Mouse (Mus musculus) splenic B cell, adult 2 months (primary cell): ENCODE data around the gene Wdr83.
"Not testable (repeated sequence)": the region's sequence is repeated elsewhere in the genome, so short reads cannot be mapped to it uniquely, and the experiment has no call there.

Experiments
- DNase-seq: peaks from one replicate; pipeline ENCODE4 v3.0.0-alpha.2; 2011; ENCODE audit warnings: low read depth, low spot score
- H3K27me3 ChIP-seq: 2 replicates; pipeline ENCODE4 v1.6.1; 2012; ENCODE audit warnings: mild to moderate bottlenecking, low read length, moderate library complexity, mixed read lengths; ENCODE audit not compliant: control insufficient read depth, poor library complexity, insufficient read depth, severe bottlenecking
- H3K36me3 ChIP-seq: 2 replicates; pipeline ENCODE4 v1.6.1; 2012; ENCODE audit warnings: mild to moderate bottlenecking, low read length, moderate library complexity, mixed read lengths; ENCODE audit not compliant: control insufficient read depth, poor library complexity, insufficient read depth, severe bottlenecking

The Wdr83 gene

DNA sequence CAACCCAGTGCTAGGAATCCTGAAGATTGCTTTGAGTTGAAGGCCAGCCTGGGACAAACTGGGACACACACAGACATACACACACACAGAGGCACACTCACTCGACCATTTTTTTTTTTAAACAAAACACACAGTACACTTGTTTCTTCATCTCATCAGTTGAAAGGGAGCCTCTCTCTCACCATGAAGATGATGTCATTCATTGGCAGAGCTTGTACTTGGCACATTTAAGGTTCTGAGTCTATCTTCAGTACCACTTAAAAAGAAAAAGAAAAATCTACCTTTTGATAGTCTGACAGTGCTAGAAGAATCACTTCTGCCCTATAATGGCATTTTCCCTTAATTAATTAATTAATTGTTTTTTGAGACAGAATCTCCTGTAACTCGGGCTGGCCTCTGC lies 7.7 kb upstream of the Wdr83 start:
- Histone ChIP-seq H3K36me3 (peaks cover 7% of the 10 kb centered on the region), H3K27me3 (no peaks in the 10 kb centered on the region)
- DNase-seq = no peak

DNA sequence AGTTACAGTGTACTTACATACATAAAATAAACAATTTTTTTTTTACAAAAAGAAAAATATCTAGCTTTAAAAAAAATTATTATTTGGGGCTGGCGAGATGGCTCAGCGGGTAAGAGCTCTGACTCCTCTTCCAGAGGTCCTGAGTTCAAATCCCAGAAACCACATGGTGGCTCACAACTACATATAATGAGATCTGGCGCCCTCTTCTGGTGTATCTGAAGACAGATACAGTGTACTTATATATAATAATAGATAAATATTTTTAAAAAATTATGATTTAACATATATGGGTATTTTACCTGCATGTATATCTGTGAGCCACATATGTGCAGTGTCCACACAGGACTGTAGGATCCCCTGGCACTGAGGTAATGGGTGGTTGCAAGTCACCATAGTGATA lies 5.1 kb upstream of the Wdr83 start:
- DNase-seq = peak; percentile 68

GRCm38 (mm10) chr8:85084633-85085032 lies 3.5 kb upstream of the Wdr83 start:
- H3K36me3 ChIP-seq = peaks cover 2% of the 10 kb centered on the region
- DNase-seq = peak; percentile 72
- no peaks in the 10 kb centered on the region for H3K27me3 ChIP-seq

More for the DNA sequence above, 5.1 kb upstream of the Wdr83 start:
- Histone ChIP-seq H3K36me3 (peaks cover 3% of the 10 kb centered on the region), H3K27me3 (no peaks in the 10 kb centered on the region)

DNA sequence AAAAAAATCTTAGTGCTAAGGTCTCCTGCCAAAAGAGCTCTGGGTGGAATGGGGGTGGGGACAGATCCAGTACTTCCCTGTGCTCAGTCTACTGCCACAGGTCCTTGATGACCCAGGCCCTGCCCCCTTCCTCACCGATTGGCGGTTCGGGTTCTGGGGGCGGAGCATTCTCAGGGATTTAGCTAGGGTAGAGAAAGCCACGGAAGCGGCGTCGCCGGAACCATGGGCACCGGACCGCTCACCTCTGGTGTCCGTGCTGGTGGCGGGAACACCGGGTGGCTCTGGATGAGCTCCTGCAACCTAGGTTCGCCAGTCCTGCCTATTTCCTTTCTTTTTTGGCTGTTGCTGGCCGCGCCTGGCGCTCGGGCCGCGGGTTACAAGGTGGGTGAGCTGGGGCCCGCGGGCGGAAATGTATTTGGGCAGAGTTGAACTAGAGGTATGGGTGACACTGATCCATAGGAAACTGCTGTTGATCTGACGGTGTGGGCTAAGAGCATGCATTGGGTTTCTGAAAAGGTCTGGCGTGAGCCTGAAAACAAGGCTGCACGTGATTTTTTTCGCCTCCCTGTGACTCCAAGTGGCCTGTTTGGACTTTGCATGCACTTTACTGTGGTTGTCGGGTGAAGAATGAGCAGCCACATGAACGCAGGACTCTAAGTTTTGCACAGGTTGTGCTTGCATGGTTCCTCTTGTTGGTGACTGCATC lies 2.2 kb upstream of the Wdr83 start, which contains the start of gene Man2b1:
Gene Man2b1, plus strand, starts transcription at position 163 of the 706 bp plus-strand sequence.
- Histone ChIP-seq H3K27me3 (no peaks in the 10 kb centered on the region), H3K36me3 (peaks cover 2% of the 10 kb centered on the region)
- peak; percentile 89 for DNase-seq

GRCm38 (mm10) chr8:85082169-85082568 lies 1.1 kb upstream of the Wdr83 start:
- DNase-seq = peak; percentile 39
- not testable (repeated sequence) for H3K36me3 ChIP-seq, H3K27me3 ChIP-seq

- DNase-seq = peak; percentile 77
- no peaks in the 10 kb centered on the region for H3K27me3 ChIP-seq
- H3K36me3 ChIP-seq = no peaks in the 10 kb centered on the region; the same call in 1 of the 2 replicates
Observed at GRCm38 (mm10) chr8:85080532-85081215, 432 bp downstream of the Wdr83 start, which contains the start of gene Wdr83os. Gene Wdr83os, plus strand, starts transcription at chr8:85080740.

DNA sequence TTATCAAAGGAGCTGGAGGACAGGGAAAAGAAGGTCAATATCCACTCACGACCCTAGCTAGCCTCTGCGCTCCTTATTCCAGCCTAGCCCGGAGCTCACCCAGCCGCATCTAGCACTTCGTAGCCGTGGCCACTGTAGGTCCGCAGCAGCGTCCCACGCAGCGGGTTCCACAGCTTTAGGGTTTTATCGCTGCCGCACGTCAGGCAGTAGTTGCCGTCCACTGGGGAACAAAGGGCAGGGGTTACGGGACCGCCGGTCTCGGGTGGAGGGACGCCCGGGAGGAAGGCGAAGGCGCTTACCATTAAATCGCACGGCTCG lies 933 bp downstream of the Wdr83 start:
- H3K27me3 ChIP-seq = no peaks in the 10 kb centered on the region
- no peaks in the 10 kb centered on the region; the same call in 1 of the 2 replicates for H3K36me3 ChIP-seq
- DNase-seq = no peak

- DNase-seq = peak; percentile 90
- Histone ChIP-seq H3K27me3 (no peaks in the 10 kb centered on the region), H3K36me3 (peaks cover 8% of the 10 kb centered on the region)
Observed at GRCm38 (mm10) chr8:85076993-85077392, 4.1 kb downstream of the Wdr83 start.

DNA sequence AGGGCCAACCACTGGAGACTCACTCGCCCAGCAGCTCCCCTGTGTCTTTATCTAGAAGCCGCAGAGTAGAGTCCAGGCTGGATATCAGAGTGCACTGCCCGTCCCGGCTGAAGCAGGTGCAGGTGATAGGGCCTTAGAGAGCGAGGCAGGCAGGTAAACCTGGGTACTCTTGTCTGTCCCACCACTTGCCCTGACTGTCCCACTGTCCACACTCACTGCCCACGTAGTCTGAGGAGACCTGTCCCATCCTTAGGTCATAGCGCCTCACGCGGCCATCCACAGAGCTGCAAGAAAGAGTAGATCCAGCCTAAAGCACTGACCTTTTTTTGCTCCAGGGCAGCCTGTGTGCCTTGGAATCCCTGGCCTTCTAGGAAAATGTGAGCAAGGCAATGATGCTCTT lies 5.1 kb downstream of the Wdr83 start:
- no peak for DNase-seq
- no peaks in the 10 kb centered on the region for H3K27me3 ChIP-seq

GRCm38 (mm10) chr8:85074617-85075016 lies 6.5 kb downstream of the Wdr83 start:
- H3K27me3 ChIP-seq = no peaks in the 10 kb centered on the region
- peaks cover 8% of the 10 kb centered on the region for H3K36me3 ChIP-seq
- no peak for DNase-seq

More for the DNA sequence above, 5.1 kb downstream of the Wdr83 start:
- H3K36me3 ChIP-seq = peaks cover 8% of the 10 kb centered on the region

DNA sequence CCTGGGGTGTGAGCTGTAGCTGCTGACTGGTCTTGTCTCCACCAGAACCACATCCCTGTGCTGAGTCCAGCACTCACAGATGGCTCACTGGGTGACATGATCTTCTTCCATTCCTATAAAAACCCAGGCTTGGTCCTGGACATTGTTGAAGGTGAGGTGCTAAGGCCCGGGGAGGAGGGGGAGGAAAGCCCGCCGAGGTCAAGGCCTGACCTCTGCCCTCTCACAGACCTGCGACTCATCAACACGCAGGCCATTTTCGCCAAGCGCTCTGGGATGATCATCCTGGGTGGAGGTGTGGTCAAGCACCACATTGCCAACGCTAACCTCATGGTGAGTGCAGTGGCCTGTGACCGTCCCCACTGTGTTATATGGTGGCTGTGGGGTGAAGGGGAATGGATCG lies 6.9 kb downstream of the Wdr83 start:
- Histone ChIP-seq H3K27me3 (no peaks in the 10 kb centered on the region), H3K36me3 (peaks cover 8% of the 10 kb centered on the region)

GRCm38 (mm10) chr8:85073041-85073612 lies 8.0 kb downstream of the Wdr83 start:
- DNase-seq = no peak
- peaks cover 8% of the 10 kb centered on the region for H3K36me3 ChIP-seq
- H3K27me3 ChIP-seq = no peaks in the 10 kb centered on the region

More for the DNA sequence above, 6.9 kb downstream of the Wdr83 start:
- no peak for DNase-seq

GRCm38 (mm10) chr8:85072364-85072929 lies 8.7 kb downstream of the Wdr83 start:
- DNase-seq = no peak
- Histone ChIP-seq H3K27me3 (no peaks in the 10 kb centered on the region), H3K36me3 (peaks cover 8% of the 10 kb centered on the region)

DNA sequence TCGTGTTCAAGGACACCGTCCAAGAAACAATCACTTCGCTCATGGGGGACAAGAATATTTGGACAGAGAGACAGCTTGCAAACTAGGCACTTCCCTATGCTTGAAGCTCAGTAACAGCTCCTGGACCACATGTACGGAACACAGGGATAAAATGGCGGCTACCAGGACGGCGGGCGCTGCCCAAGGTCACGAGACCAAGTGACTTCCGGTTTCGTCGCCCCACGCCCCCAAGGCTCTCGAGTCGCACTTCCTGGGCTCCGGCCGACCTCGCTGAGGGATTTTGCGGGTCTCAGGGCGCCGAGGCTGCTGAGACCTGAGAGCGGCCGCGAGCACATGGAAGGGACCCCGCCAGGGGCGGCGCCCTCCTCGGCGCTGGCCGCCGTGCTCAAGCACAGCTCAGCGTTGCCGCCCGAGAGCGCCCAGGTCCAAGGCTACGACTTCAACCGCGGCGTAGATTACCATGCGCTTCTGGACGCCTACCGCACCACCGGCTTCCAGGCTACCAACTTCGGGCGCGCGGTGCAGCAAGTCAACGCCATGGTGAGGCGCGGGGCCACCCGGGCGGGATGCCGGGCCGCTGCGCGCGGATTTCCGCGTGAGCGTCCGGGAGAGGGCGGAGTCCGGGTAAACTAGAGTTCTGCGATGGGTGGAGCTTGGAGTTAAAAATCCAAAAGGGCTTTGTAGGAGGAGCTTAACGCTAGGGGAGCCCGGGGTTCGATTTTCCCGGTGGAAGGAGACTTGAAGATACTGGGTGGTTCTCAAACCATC lies 9.4 kb downstream of the Wdr83 start, which contains the start of gene Dhps:
Gene Dhps, plus strand, starts transcription at position 244 of the 768 bp plus-strand sequence.
- peaks cover 8% of the 10 kb centered on the region for H3K36me3 ChIP-seq
- peak; percentile 94 for DNase-seq

More for the DNA sequence above, 9.4 kb downstream of the Wdr83 start, which contains the start of gene Dhps:
- H3K27me3 ChIP-seq = no peaks in the 10 kb centered on the region
